Mouse (Mus musculus) small intestine, adult 2 months (tissue): ENCODE results near the gene Col4a2. TPM values are rescaled to one million over a fixed set of nuclear protein-coding genes. Genes with fewer than 3 reads are reported as not detected.
"Not testable (repeated sequence)": the region's sequence is repeated elsewhere in the genome, so short reads cannot be mapped to it uniquely, and the experiment has no call there.

ENCODE experiments used
- H3K27ac ChIP-seq: fragments of 200-500 bp; 2 replicates; pipeline ENCODE4 v1.5.1; 2012; ENCODE audit warnings: low read depth, low read length, control low read depth, inconsistent platforms; ENCODE audit not compliant: insufficient read depth
- H3K27me3 ChIP-seq: fragments of 200-500 bp; 2 replicates; pipeline ENCODE4 v1.6.1; 2012; ENCODE audit warnings: mild to moderate bottlenecking, moderate library complexity, low read length, inconsistent platforms; ENCODE audit not compliant: control insufficient read depth, insufficient read depth
- H3K36me3 ChIP-seq: fragments of 200-500 bp; 2 replicates; pipeline ENCODE4 v1.6.1; 2012; ENCODE audit warnings: mild to moderate bottlenecking, low read length, control low read depth, inconsistent platforms; ENCODE audit not compliant: control insufficient read depth, insufficient read depth
- H3K4me1 ChIP-seq: fragments of 200-500 bp; 2 replicates; pipeline ENCODE4 v1.6.1; 2012; ENCODE audit warnings: low read length, inconsistent platforms, mixed read lengths; ENCODE audit not compliant: control insufficient read depth, insufficient read depth, insufficient read length
- H3K4me3 ChIP-seq: fragments of 200-500 bp; 2 replicates; pipeline ENCODE4 v1.5.1; 2012; ENCODE audit warnings: low read depth, mild to moderate bottlenecking, control low read depth, inconsistent platforms, low read length, moderate library complexity
- CTCF ChIP-seq: fragments of 200-500 bp; IDR thresholded peaks from 2 replicates; pipeline ENCODE4 v1.5.1; 2012; ENCODE audit warnings: low read depth, mild to moderate bottlenecking, control low read depth, inconsistent platforms, low read length, moderate library complexity, mixed read lengths; ENCODE audit not compliant: insufficient replicate concordance, insufficient read length; ENCODE audit errors: extremely low read depth
- POLR2A ChIP-seq: fragments of 200-500 bp; IDR thresholded peaks from 2 replicates; pipeline ENCODE4 v1.6.1; 2012; ENCODE audit warnings: low read depth, mild to moderate bottlenecking, control low read depth, inconsistent platforms, low read length, moderate library complexity
- WGBS: fragments of 180-500 bp; shearing (Covaris S2); methylation state at CpG from one replicate; pipeline ENCODE4 v1.1.7; 2018; 5-methylcytosine and 5-hydroxymethylcytosine counted together
- polyA plus RNA-seq: library from polyadenylated mRNA; depleted of rRNA; stranded (reverse); fragments of >200 nt; gene quantifications from 2 replicates; pipeline ENCODE4 v1.2.3, GENCODE M21; 2012; rRNA removed

Gene Col4a2
- polyA plus RNA-seq, 1 experiment, result 35.6 TPM

DNA sequence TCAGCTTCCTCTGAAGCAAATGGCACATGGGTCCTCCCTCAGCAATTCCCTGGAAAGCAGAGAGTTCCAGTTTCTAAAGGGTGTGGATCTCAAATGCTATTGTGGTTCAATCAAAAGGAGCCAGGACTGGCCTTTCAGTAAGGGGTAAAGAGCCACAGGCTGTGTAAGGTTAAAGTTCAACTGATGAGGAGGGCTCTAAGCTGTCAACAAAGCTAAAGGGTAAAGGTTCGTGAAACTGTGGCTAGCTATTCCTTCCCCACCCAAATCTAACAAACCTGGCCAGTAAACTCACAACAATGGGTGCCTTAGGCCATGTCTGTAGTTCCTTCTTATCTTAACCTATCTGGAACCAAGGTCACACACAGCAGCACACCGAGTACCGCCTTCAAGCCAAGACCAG, 169.3 kb downstream of the Col4a2 start:
- peak overlapping the region; percentile 68 for H3K27ac ChIP-seq
- no peaks in the 10 kb centered on the region for H3K36me3 ChIP-seq
- TF ChIP-seq CTCF, result no peak
- TF ChIP-seq POLR2A, result no peak
- H3K4me3 ChIP-seq, result no peak overlapping the region
- H3K27me3 ChIP-seq, result no peaks in the 10 kb centered on the region
- WGBS, result 26% methylated on average over 3 of the region's 3 CpGs
- H3K4me1 ChIP-seq, result peaks cover 7% of the 10 kb centered on the region

GRCm38 (mm10) chr8:11482537-11482936, 169.9 kb downstream of the Col4a2 start:
- WGBS, result 59% methylated on average over 3 of the region's 3 CpGs
- Histone ChIP-seq H3K27ac (peak overlapping the region; percentile 68), H3K36me3 (no peaks in the 10 kb centered on the region), H3K4me3 (no peak overlapping the region), H3K4me1 (peaks cover 7% of the 10 kb centered on the region), H3K27me3 (no peaks in the 10 kb centered on the region)
- TF ChIP-seq CTCF, result no peak
- TF ChIP-seq POLR2A, result no peak

GRCm38 (mm10) chr8:11486142-11486541, 173.5 kb downstream of the Col4a2 start:
- H3K36me3 ChIP-seq, result no peaks in the 10 kb centered on the region
- no peak overlapping the region for H3K27ac ChIP-seq
- TF ChIP-seq CTCF (peak; percentile 88; the same call in 1 of the 2 replicates), POLR2A (no peak)
- H3K4me1 ChIP-seq, result peaks cover 7% of the 10 kb centered on the region; the same call in 1 of the 2 replicates
- H3K27me3 ChIP-seq, result no peaks in the 10 kb centered on the region
- WGBS, result 8% methylated on average over 7 of the region's 7 CpGs
- no peak overlapping the region for H3K4me3 ChIP-seq

DNA sequence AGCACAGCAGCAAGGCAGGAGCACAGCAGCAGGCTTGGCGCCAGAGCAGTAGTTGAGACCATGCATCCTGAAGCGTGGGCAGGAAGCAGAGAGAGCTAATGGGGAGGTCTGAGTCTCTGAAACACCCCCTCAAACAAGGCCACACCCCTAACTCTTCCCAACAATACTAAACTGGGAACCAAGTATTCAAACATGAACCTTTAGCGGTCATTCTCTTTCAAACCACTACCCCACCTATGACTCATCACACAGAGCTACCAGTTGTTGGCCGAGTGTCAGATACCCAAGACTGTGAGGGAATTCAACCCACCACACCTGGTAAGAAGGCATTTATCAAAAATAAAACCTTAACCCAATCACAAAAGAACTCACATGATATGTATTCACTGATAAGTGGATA, 174.6 kb downstream of the Col4a2 start:
- Histone ChIP-seq H3K36me3 (no peaks in the 10 kb centered on the region), H3K27me3 (no peaks in the 10 kb centered on the region), H3K4me3 (no peak overlapping the region), H3K27ac (no peak overlapping the region), H3K4me1 (peaks cover 1% of the 10 kb centered on the region; the same call in 1 of the 2 replicates)
- 46% methylated on average over 4 of the region's 4 CpGs for WGBS
- TF ChIP-seq CTCF (no peak), POLR2A (no peak)

DNA sequence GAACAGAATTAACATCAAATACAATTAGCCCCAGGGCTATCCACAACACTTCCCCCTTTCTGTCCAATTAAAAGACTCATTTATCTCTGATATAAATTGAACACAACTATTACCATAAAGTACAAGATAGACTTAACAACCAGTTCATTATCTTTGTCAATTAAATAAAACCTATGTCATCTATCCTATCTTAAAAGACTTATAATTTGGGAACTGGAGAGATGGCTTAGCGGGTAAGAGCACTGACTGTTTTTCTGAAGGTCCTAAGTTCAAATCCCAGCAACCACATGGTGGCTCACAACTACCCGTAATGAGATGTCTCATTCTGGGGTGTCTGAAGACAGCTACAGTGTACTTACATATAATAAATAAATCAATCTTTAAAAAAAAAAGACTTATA, 179.7 kb downstream of the Col4a2 start:
- not testable (repeated sequence) for H3K4me3 ChIP-seq, H3K36me3 ChIP-seq, H3K4me1 ChIP-seq, H3K27me3 ChIP-seq, H3K27ac ChIP-seq
- WGBS, result 80% methylated on average over 2 of the region's 2 CpGs

DNA sequence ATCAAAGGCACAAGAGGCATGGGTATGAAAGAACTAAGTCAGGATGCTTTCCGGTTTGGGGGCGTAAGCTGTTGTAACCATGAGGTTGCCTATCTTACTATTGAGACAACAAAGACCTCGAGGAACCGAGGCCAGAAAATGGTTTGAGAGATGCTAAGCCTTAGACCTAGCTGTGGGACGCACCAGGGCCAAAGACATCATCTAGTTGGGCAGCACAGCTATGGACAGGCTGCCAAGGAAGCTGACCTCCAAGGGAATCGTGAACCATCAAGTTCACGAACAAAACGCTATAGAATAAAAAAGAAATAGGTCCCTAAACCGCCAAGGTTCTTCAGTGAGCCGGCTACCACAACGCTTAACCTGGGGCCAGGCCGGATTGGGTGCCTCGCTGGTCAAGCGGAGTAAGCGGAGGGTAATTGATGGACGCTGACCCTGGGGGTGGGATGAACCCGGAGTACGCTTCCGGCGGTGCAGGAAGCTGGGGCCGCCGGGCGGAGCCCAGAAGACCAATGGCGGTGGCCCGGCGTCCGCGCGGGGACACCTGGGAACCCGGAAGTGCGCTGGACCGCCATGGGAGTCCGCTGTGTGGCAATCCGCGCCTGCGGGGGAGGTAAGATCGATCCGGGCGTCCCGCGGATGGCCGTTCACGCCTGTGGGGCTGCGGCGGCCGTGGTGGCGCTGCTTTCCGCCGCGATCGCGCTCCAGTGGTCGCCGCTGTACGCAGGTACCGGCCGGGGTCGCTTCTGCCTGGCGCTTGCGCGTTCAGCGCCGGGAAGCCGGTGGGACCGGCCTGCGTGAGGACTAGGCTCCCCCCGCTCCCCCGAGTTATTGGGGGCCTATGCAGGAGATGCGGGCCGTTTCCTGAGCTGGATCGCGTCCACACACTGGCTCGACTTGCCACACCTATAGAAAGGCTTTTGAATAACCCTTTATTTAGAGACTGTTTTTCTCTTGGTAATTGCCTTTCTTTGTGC, 184.7 kb downstream of the Col4a2 start, which contains the start of gene Naxd:
Gene Naxd, plus strand, starts transcription at position 490 of the 974 bp plus-strand sequence.
- H3K27me3 ChIP-seq, result no peaks in the 10 kb centered on the region
- 3% methylated on average over 73 of the region's 73 CpGs for WGBS
- TF ChIP-seq CTCF (no peak), POLR2A (peak; percentile 54)
- peak within 1 kb of the TSS; percentile 87 for H3K4me3 ChIP-seq
- H3K4me1 ChIP-seq, result peaks cover 15% of the 10 kb centered on the region; the same call in 1 of the 2 replicates
- peak within 1 kb of the TSS; percentile 39 for H3K27ac ChIP-seq
- H3K36me3 ChIP-seq, result no peaks in the 10 kb centered on the region

GRCm38 (mm10) chr8:11498281-11498680, 185.7 kb downstream of the Col4a2 start:
- peaks cover 8% of the 10 kb centered on the region; the same call in 1 of the 2 replicates for H3K36me3 ChIP-seq
- H3K27ac ChIP-seq, result no peak overlapping the region
- H3K27me3 ChIP-seq, result no peaks in the 10 kb centered on the region
- H3K4me1 ChIP-seq, result peaks cover 15% of the 10 kb centered on the region; the same call in 1 of the 2 replicates
- no peak for TF ChIP-seq CTCF
- TF ChIP-seq POLR2A, result no peak
- peak overlapping the region; percentile 87; the same call in 1 of the 2 replicates for H3K4me3 ChIP-seq
- 39% methylated on average over 12 of the region's 12 CpGs for WGBS

Other genes starting within 250 kb of the Col4a2 start
- 77.8 and 136 TPM in 2 replicates for gene Col4a1, start within 50 bp of the Col4a2 start, polyA plus RNA-seq
- gene Rab20, start 165.9 kb downstream of the Col4a2 start, polyA plus RNA-seq, result 18.6 and 43.3 TPM in 2 replicates
- gene Naxd, start 184.7 kb downstream of the Col4a2 start, polyA plus RNA-seq, result 64.9 and 81.1 TPM in 2 replicates
- 32.0 and 46.2 TPM in 2 replicates for gene Cars2, start 238.0 kb downstream of the Col4a2 start, polyA plus RNA-seq
- 4.0 and 13.2 TPM in 2 replicates for gene Ing1, start 242.8 kb downstream of the Col4a2 start, polyA plus RNA-seq